Mouse (Mus musculus): Measurements from ENCODE around the gene Ttc27.

DNA sequence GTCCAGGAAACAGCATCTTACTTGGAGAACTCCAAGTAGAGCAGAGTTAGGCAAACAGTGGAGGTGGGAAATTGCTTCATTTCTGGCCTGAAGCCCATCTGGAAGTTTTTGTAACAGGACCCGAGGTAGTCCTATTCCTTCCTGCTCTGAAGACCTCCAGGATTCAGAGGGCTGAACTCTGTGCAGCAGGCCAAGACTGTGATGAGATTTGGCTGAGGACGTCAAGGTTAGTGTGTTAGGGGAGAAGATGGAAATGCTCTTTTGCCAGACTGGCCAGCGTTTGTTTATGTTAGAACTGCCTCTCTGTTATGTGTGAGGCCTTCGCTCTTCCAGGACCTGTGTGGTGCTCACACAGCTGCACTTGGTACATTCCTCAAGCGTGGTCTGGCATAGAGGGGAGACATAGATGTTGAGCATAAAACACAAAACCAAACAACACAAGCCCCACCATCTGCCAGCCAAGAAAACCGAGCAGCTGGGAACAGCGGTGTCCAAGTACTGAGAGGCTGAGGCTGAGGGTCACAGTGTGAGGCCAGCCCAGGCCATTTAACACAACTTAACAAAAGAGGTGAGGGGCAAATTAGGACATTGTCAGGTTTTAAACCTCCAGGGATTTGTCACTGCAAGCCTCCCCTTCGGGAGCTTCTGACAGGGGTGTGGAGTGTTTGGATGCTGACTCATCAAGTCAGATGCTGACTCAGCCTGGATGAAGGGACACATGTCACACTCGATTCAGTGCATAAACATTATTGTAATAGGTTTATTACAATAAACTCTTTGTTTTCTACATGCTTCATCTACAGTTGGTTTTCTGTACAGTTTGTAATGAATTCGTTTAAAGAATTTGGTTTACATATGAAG is 128.7 kb downstream of the Ttc27 start:
- TF ChIP-seq CTCF (IDR thresholded peaks at IDR 0.05; ENCODE audit: borderline replicate concordance, insufficient read depth, low read depth, low read length) (no peak), POLR2A (IDR thresholded peaks at IDR 0.05; ENCODE audit: borderline replicate concordance, insufficient read depth, low read length) (no peak)
